Mouse (Mus musculus) liver, postnatal 0 days (tissue): Measurements from ENCODE around the gene Gldc.

Experiments
- CTCF ChIP-seq: sonication (generic); IDR thresholded peaks from 2 replicates; pipeline ENCODE4 v1.5.1; 2016; ENCODE audit warnings: antibody characterized with exemption, low read depth
- EP300 ChIP-seq: IDR thresholded peaks from 2 replicates; pipeline ENCODE4 v1.6.1; 2016; ENCODE audit warnings: antibody characterized with exemption, low read depth, mild to moderate bottlenecking

GRCm38 (mm10) chr19:30117775-30118174, 57.5 kb downstream of the Gldc start:
- no peak for TF ChIP-seq CTCF
- TF ChIP-seq EP300 = no peak
